Mouse (Mus musculus): ENCODE measurements around the gene Rtl3. TPM values are rescaled to one million over a fixed set of nuclear protein-coding genes. Genes with fewer than 3 reads are reported as not detected.

The Rtl3 gene
- polyA plus RNA-seq, 1 experiment from 2014 or later: 14.1 TPM

Other genes starting within 250 kb of the Rtl3 start
- 1.2 and 1.5 TPM in 2 replicates for gene Cysltr1, start 237.0 kb downstream of the Rtl3 start, polyA plus RNA-seq (2016; fragmentation: Nextera tagmentation; extraction: Ambion mirVana)
- 33.7 and 34.3 TPM in 2 replicates for gene Lpar4, start 80.0 kb upstream of the Rtl3 start, polyA plus RNA-seq (2016; fragmentation: Nextera tagmentation; extraction: Ambion mirVana)
- gene P2ry10, start 247.8 kb upstream of the Rtl3 start, polyA plus RNA-seq (2016; fragmentation: Nextera tagmentation; extraction: Ambion mirVana): not detected in 2 replicates

All from limb, embryonic 12.5 days (tissue).